Mouse (Mus musculus) heart, postnatal 0 days (tissue): ENCODE measurements around the gene Sec31a.

Experiments used
- CTCF ChIP-seq: IDR thresholded peaks from 2 replicates; pipeline ENCODE4 v1.5.1; 2016; ENCODE audit warnings: antibody characterized with exemption, control low read depth, low read depth
- EP300 ChIP-seq: IDR thresholded peaks from 2 replicates; pipeline ENCODE4 v1.6.1; 2016; ENCODE audit warnings: antibody characterized with exemption, low read depth

GRCm38 (mm10) chr5:100322081-100322480 lies 94.0 kb downstream of the Sec31a start:
- TF ChIP-seq CTCF (peak; percentile 99), EP300 (no peak)
